Comparison of ENCODE assay signal across 8 mouse cellular contexts in the genomic region with DNA sequence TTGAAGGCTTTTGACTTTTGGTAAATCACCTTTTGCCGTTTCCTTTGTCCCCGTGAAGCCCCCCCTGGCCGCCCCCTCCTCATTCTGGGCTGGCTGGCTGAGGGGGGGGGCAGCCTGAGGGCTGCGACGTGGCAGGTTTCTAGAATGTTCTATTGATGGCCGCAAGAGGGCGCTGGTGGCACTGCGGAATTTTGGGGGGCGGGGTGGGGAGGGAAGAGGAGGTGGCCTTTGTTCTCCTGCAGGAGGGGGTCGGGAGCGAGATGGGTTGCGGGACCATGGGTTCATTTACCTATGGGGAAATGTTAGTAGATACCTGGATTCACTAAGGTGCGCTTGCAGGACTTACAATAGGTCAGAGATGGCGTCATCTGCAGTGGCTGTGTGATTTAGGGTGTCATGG. TPM values are rescaled to one million over a fixed set of nuclear protein-coding genes. Genes with fewer than 3 reads are reported as not detected.
DNase-seq lines count a peak whose midpoint lies in the region; ATAC-seq and TF ChIP-seq lines count a peak whose summit lies in the region.

No protein-coding gene starts in this region.

- peak; percentile 53 to 74 for DNase-seq in adrenal gland, adult (ENCODE audit: inconsistent age in 2 of 2, low spot score in 1 of 2)
- DNase-seq in adrenal gland, adult 8-10 months = no peak
- DNase-seq in lung, postnatal 0 days (ENCODE audit: low spot score) = peak; percentile 53
- no peak for DNase-seq in lung, adult 2 months
- peak; percentile 24 for DNase-seq in liver, adult 2 months (ENCODE audit: extremely low read depth, low read depth, low spot score)
- DNase-seq in stomach, postnatal 0 days (ENCODE audit: low spot score) = peak; percentile 49
- DNase-seq in MN1 (ENCODE audit: low spot score) = no peak

- no peaks in the 10 kb centered on the region for H3K36me3 ChIP-seq in lung, postnatal 0 days (ENCODE audit: insufficient read depth, low read length)
- H3K36me3 ChIP-seq in forebrain, embryonic 12.5 days (replicated peaks) = no peaks in the 10 kb centered on the region; the same call in 1 of the 2 replicates
- no peaks in the 10 kb centered on the region for H3K36me3 ChIP-seq in liver, adult 2 months (ENCODE audit: control insufficient read depth, insufficient read depth, low read length)
- H3K36me3 ChIP-seq in stomach, postnatal 0 days (ENCODE audit: control insufficient read depth, insufficient read depth, low read length) = no peaks in the 10 kb centered on the region

- 0 out of 2 replicates have a peak overlapping the region, but pooled peaks have one; percentile 13 for H3K9ac ChIP-seq in lung, postnatal 0 days (replicated peaks; ENCODE audit: low read depth)
- H3K9ac ChIP-seq in forebrain, embryonic 12.5 days = peak overlapping the region; percentile 63; the same call in 1 of the 2 replicates
- H3K9ac ChIP-seq in liver, adult 2 months (ENCODE audit: low read depth, low read length) = no peak overlapping the region
- peak overlapping the region; percentile 64 for H3K9ac ChIP-seq in stomach, postnatal 0 days (ENCODE audit: low read length)

- peak overlapping the region; percentile 37 for H3K4me3 ChIP-seq in lung, postnatal 0 days (ENCODE audit: low read depth, low read length)
- H3K4me3 ChIP-seq in lung, adult 2 months (replicated peaks; ENCODE audit: extremely low read depth, low read depth, low read length) = no peak overlapping the region
- peak overlapping the region; percentile 51 for H3K4me3 ChIP-seq in forebrain, embryonic 12.5 days (replicated peaks)
- H3K4me3 ChIP-seq in liver, adult 2 months (ENCODE audit: insufficient read depth, low read depth, low read length) = no peak overlapping the region
- H3K4me3 ChIP-seq in stomach, postnatal 0 days (ENCODE audit: low read depth, low read length) = peak overlapping the region; percentile 45

- H3K79me2 ChIP-seq in liver, adult 2 months (ENCODE audit: control insufficient read depth, insufficient read depth, low read length) = no peaks in the 10 kb centered on the region

- no peak for TF ChIP-seq POLR2A in lung, adult 2 months (IDR thresholded peaks at IDR 0.05; ENCODE audit: borderline replicate concordance, extremely low read depth, low read depth, low read length)
- TF ChIP-seq POLR2A in liver, adult 2 months (IDR thresholded peaks at IDR 0.05; ENCODE audit: extremely low read depth, insufficient read depth, low read length) = no peak

- no peaks in the 10 kb centered on the region for H3K27me3 ChIP-seq in lung, postnatal 0 days (replicated peaks; ENCODE audit: insufficient read depth, low read length)
- H3K27me3 ChIP-seq in forebrain, embryonic 12.5 days = peaks cover 6% of the 10 kb centered on the region; the same call in 1 of the 2 replicates
- 0 out of 2 replicates have a peak, but pooled peaks cover 2% of the 10 kb centered on the region for H3K27me3 ChIP-seq in liver, adult 2 months (ENCODE audit: control insufficient read depth, insufficient read depth, low read length)
- no peaks in the 10 kb centered on the region for H3K27me3 ChIP-seq in stomach, postnatal 0 days (ENCODE audit: control insufficient read depth, insufficient read depth, low read length)

- H3K27ac ChIP-seq in lung, postnatal 0 days (ENCODE audit: low read length) = no peak overlapping the region
- H3K27ac ChIP-seq in forebrain, embryonic 12.5 days = 0 out of 2 replicates have a peak overlapping the region, but pooled peaks have one; percentile 36
- no peak overlapping the region for H3K27ac ChIP-seq in liver, adult 2 months (replicated peaks; ENCODE audit: insufficient read depth, low read depth, low read length)
- 0 out of 2 replicates have a peak overlapping the region, but pooled peaks have one; percentile 30 for H3K27ac ChIP-seq in stomach, postnatal 0 days (replicated peaks)

- 0 out of 2 replicates have a peak, but pooled peaks have one; percentile 3 for ATAC-seq in lung, postnatal 0 days
- ATAC-seq in forebrain, embryonic 12.5 days (ENCODE audit: low FRiP score) = no peak
- ATAC-seq in stomach, postnatal 0 days (ENCODE audit: low FRiP score, low TSS enrichment) = no peak

- peak overlapping the region; percentile 48 for H3K4me2 ChIP-seq in lung, postnatal 0 days (replicated peaks; ENCODE audit: low read depth, low read length)
- peak overlapping the region; percentile 54 for H3K4me2 ChIP-seq in forebrain, embryonic 12.5 days
- peak overlapping the region; percentile 40 for H3K4me2 ChIP-seq in stomach, postnatal 0 days (replicated peaks; ENCODE audit: low read depth)

- TF ChIP-seq EP300 in lung, postnatal 0 days (IDR thresholded peaks at IDR 0.05) = no peak
- TF ChIP-seq EP300 in stomach, postnatal 0 days (optimal IDR thresholded peaks at IDR 0.05) = no peak

- WGBS in lung, postnatal 0 days = 46% methylated on average over 11 of the region's 14 CpGs
- WGBS in lung, adult 2 months = 41% methylated on average over 14 of the region's 14 CpGs
- 54% methylated on average over 14 of the region's 14 CpGs for WGBS in forebrain, embryonic 12.5 days
- 50% methylated on average over 14 of the region's 14 CpGs for WGBS in liver, adult 2 months
- WGBS in stomach, postnatal 0 days = 44% methylated on average over 14 of the region's 14 CpGs

- peaks cover 8% of the 10 kb centered on the region; the same call in 1 of the 2 replicates for H3K9me3 ChIP-seq in lung, postnatal 0 days (ENCODE audit: low read length)
- peaks cover 65% of the 10 kb centered on the region for H3K9me3 ChIP-seq in forebrain, embryonic 12.5 days
- peaks cover 9% of the 10 kb centered on the region for H3K9me3 ChIP-seq in stomach, postnatal 0 days (ENCODE audit: control insufficient read depth, low read length)

- peak; percentile 55 for TF ChIP-seq CTCF in lung, postnatal 0 days (IDR thresholded peaks at IDR 0.05)
- TF ChIP-seq CTCF in lung, adult 2 months (IDR thresholded peaks at IDR 0.05; ENCODE audit: insufficient read depth, low read length) = no peak
- TF ChIP-seq CTCF in liver, adult 2 months (IDR thresholded peaks at IDR 0.05; ENCODE audit: low read depth, low read length) = peak; percentile 52
- TF ChIP-seq CTCF in stomach, postnatal 0 days (IDR thresholded peaks at IDR 0.05; ENCODE audit: low read depth) = peak; percentile 65

- H3K4me1 ChIP-seq in lung, postnatal 0 days (ENCODE audit: insufficient read depth, low read depth, low read length) = no peaks in the 10 kb centered on the region
- H3K4me1 ChIP-seq in lung, adult 2 months (ENCODE audit: control insufficient read depth, insufficient read depth, low read length) = no peaks in the 10 kb centered on the region
- H3K4me1 ChIP-seq in forebrain, embryonic 12.5 days = peaks cover 26% of the 10 kb centered on the region
- no peaks in the 10 kb centered on the region for H3K4me1 ChIP-seq in liver, adult 2 months (ENCODE audit: control insufficient read depth, insufficient read depth, low read length)
- H3K4me1 ChIP-seq in stomach, postnatal 0 days (replicated peaks; ENCODE audit: control insufficient read depth, insufficient read depth) = no peaks in the 10 kb centered on the region

RNA-seq across cellular contexts. Expression of gene Rtl1, which starts 58.1 kb away (rescaled TPM):
- 1 to 10 TPM; 3.1 to 5.6 (median 4.7) TPM for total RNA-seq in adrenal gland, adult 8-10 months (2022)
- 0.13 and 0.14 TPM in 2 replicates for polyA plus RNA-seq in lung, postnatal 0 days (2015; fragmentation: Nextera tagmentation; extraction: Ambion mirVana)
- polyA plus RNA-seq in lung, adult 2 months (2012; rRNA removed) = 0.02 TPM in 1 of 2 replicates, not detected in the other
- polyA plus RNA-seq in forebrain, embryonic 12.5 days (2016; fragmentation: Nextera tagmentation; extraction: Ambion mirVana) = 1.4 and 1.6 TPM in 2 replicates
- total RNA-seq in liver, adult 2 months (2014; rRNA removed) = not detected in 2 replicates
- not detected in 2 replicates for polyA plus RNA-seq in liver, adult 2 months (2012; rRNA removed)
- 0.33 and 0.35 TPM in 2 replicates for polyA plus RNA-seq in stomach, postnatal 0 days (2015; fragmentation: Nextera tagmentation; extraction: Ambion mirVana)

Comparison
In these comparisons a context has a peak if more than half of its experiments do, and no peak if none do; other contexts are left out.
1. DNase-seq: peak in adrenal gland, adult (2 of 2), lung, postnatal 0 days (single experiment), liver, adult 2 months (single experiment) and stomach, postnatal 0 days (single experiment); none in adrenal gland, adult 8-10 months (single experiment), lung, adult 2 months (single experiment) and MN1 (single experiment).
2. H3K4me3 ChIP-seq: peak in lung, postnatal 0 days (single experiment), forebrain, embryonic 12.5 days (single experiment) and stomach, postnatal 0 days (single experiment); none in lung, adult 2 months (single experiment) and liver, adult 2 months (single experiment).
3. H3K27ac ChIP-seq: peak in forebrain, embryonic 12.5 days (single experiment) and stomach, postnatal 0 days (single experiment); none in lung, postnatal 0 days (single experiment) and liver, adult 2 months (single experiment).
4. Peak in every context shown above with its lines, with median percentiles within 50 percentile points of each other: H3K4me2 ChIP-seq.